Mouse (Mus musculus) thymus, postnatal 25 days (tissue): ENCODE measurements around the gene Fry.
A peak's percentile ranks its signal among the peaks of the same experiment; 100 is the strongest.

Experiments
- DNase-seq: peaks from one replicate; pipeline ENCODE4 v3.0.0; 2022

Gene Fry

GRCm38 (mm10) chr5:150279387-150279786, 160.9 kb downstream of the Fry start:
- DNase-seq = no peak

GRCm38 (mm10) chr5:150281084-150281483, 162.6 kb downstream of the Fry start:
- no peak for DNase-seq

- DNase-seq = no peak
Observed at GRCm38 (mm10) chr5:150282091-150282490, 163.6 kb downstream of the Fry start.

GRCm38 (mm10) chr5:150287949-150288348, 169.5 kb downstream of the Fry start:
- no peak for DNase-seq

- peak; percentile 9 for DNase-seq
Observed at GRCm38 (mm10) chr5:150289611-150290010, 171.2 kb downstream of the Fry start.

- DNase-seq = no peak
Observed at GRCm38 (mm10) chr5:150290494-150291199, 172.2 kb downstream of the Fry start.

GRCm38 (mm10) chr5:150291216-150291615, 172.8 kb downstream of the Fry start:
- no peak for DNase-seq

GRCm38 (mm10) chr5:150292186-150292585, 173.7 kb downstream of the Fry start:
- DNase-seq = no peak

- no peak for DNase-seq
Observed at GRCm38 (mm10) chr5:150294306-150294705, 175.9 kb downstream of the Fry start.

- DNase-seq = no peak
Observed at GRCm38 (mm10) chr5:150295096-150295495, 176.7 kb downstream of the Fry start.

- DNase-seq = no peak
Observed at GRCm38 (mm10) chr5:150298969-150299368, 180.5 kb downstream of the Fry start.

GRCm38 (mm10) chr5:150302123-150302522, 183.7 kb downstream of the Fry start:
- DNase-seq = no peak

GRCm38 (mm10) chr5:150302996-150303395, 184.6 kb downstream of the Fry start:
- DNase-seq = no peak

- no peak for DNase-seq
Observed at GRCm38 (mm10) chr5:150306497-150306896, 188.1 kb downstream of the Fry start.

- DNase-seq = no peak
Observed at GRCm38 (mm10) chr5:150313229-150313628, 194.8 kb downstream of the Fry start.

- no peak for DNase-seq
Observed at GRCm38 (mm10) chr5:150314582-150314981, 196.1 kb downstream of the Fry start.

- DNase-seq = no peak
Observed at GRCm38 (mm10) chr5:150325411-150325810, 207.0 kb downstream of the Fry start.

- no peak for DNase-seq
Observed at GRCm38 (mm10) chr5:150328686-150329085, 210.2 kb downstream of the Fry start.

GRCm38 (mm10) chr5:150331821-150332220, 213.4 kb downstream of the Fry start:
- no peak for DNase-seq

- DNase-seq = peak; percentile 5
Observed at GRCm38 (mm10) chr5:150332810-150333209, 214.4 kb downstream of the Fry start.

- no peak for DNase-seq
Observed at GRCm38 (mm10) chr5:150333328-150333731, 214.9 kb downstream of the Fry start.

GRCm38 (mm10) chr5:150336451-150336850, 218.0 kb downstream of the Fry start:
- no peak for DNase-seq

GRCm38 (mm10) chr5:150337696-150338095, 219.3 kb downstream of the Fry start:
- DNase-seq = no peak

- no peak for DNase-seq
Observed at GRCm38 (mm10) chr5:150340944-150341343, 222.5 kb downstream of the Fry start.

GRCm38 (mm10) chr5:150342139-150342538, 223.7 kb downstream of the Fry start:
- DNase-seq = no peak
